Mouse (Mus musculus) small intestine, adult 2 months (tissue): ENCODE results near the gene Timm23.

Source experiments
- CTCF ChIP-seq: fragments of 200-500 bp; IDR thresholded peaks from 2 replicates; pipeline ENCODE4 v1.5.1; 2012; ENCODE audit warnings: low read depth, mild to moderate bottlenecking, control low read depth, inconsistent platforms, low read length, moderate library complexity, mixed read lengths; ENCODE audit not compliant: insufficient replicate concordance, insufficient read length; ENCODE audit errors: extremely low read depth
- POLR2A ChIP-seq: fragments of 200-500 bp; IDR thresholded peaks from 2 replicates; pipeline ENCODE4 v1.6.1; 2012; ENCODE audit warnings: low read depth, mild to moderate bottlenecking, control low read depth, inconsistent platforms, low read length, moderate library complexity

DNA sequence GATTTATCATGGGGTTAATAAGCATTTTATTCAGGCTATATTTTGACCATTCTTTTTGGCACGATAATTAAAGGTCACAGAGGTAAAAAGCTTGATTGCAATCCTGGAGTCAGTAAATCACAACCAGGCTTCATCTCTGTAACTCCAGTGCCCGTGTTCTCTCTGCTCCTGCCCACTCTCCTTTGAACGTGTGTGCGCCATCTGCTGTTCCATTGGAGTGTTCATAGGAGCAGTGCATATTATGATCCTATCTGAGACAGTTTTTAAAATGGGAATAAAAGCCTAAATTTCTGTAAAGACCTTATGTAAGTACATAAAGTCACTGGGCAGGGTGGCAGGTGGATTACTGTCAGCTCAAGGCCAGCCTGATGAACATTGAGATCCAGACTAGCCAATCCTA, 40.7 kb upstream of the Timm23 start:
- TF ChIP-seq POLR2A (no peak), CTCF (no peak)
